Mouse (Mus musculus): Measurements from ENCODE around the gene Zc3h12a. TPM values are rescaled to one million over a fixed set of nuclear protein-coding genes. Genes with fewer than 3 reads are reported as not detected.

Zc3h12a gene
- polyA plus RNA-seq, 1 experiment from 2014 or later: 0.14 TPM

DNA sequence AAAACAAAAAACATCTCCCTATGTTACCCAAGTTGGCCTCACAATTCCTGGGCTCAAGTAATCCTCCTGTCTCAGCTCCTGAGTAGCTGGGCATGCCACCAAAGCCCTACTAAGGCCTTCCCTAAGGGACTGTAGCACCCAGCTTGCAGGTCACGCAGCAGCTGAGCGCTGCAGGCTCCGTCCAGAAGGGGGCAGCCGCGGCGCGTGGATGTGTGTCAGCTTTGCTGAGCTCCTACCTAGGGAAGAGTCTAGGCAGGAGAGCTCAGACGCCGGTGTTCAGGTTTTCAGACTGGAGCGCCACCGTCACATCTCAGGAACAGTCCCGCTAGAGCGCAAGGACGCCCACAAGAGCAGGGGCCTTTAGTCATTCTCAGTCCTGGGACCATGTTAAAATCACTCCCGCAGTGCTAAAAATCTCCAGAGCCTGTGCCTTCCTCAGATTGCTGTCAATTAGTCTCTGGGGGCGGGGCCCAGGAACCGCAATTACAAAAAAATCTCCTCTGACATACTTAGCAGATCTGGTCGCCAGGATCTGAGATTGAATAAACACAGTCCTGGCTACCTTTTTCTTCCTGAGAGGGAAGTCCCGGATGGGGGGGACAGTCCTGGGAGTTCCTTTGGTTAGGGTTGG is 32.8 kb upstream of the Zc3h12a start:
- H3K9ac ChIP-seq (replicated peaks): no peak overlapping the region
- H3K27me3 ChIP-seq: peaks cover 6% of the 10 kb centered on the region; the same call in 1 of the 2 replicates
- peak overlapping the region; percentile 38 for H3K4me2 ChIP-seq (replicated peaks)
- H3K27ac ChIP-seq (replicated peaks): no peak overlapping the region
- H3K36me3 ChIP-seq: no peaks in the 10 kb centered on the region
- H3K9me3 ChIP-seq: no peaks in the 10 kb centered on the region
- peak overlapping the region; percentile 8; the same call in 1 of the 2 replicates for H3K4me3 ChIP-seq
- ATAC-seq (replicated peaks): peak; percentile 69
- H3K4me1 ChIP-seq: peaks cover 18% of the 10 kb centered on the region
- WGBS: 8% methylated on average over 19 of the region's 19 CpGs

DNA sequence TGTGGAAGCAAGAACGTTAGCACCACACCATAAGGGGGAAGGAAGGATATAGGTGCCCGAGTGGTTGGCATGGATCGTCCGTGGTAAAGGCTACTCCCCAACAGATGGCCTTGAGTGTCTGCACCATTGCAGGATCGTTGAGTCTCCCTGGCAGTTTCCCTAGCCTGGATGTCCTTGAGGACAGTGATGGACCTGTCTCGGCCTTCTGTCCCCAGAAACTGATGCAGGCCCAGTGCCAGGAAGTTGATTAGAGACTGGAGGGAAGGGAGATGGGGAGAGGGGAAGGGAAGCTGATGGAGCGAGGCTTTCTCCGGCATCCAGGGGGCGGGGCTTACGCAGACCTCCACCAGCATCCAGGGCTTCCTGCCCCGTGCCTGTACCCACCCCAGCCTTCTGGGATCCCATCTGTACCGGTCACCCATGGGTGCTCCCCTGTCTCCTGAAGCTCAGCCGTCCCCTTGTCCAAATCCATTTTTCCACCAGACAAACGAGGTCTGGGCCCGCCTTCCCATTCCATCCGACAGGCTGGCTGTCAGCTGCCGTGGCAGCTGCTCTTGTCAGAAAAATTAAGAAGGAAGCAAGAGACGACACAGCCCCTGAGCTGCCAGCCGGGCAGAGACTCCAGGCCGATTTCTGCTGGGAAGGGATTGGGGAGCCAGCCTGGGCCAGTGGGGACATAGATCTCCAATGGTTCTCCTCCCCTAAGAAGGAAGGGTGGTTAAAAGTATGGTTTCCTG is 31.1 kb upstream of the Zc3h12a start:
- peak overlapping the region; percentile 77 for H3K27ac ChIP-seq (replicated peaks)
- H3K4me1 ChIP-seq: peaks cover 18% of the 10 kb centered on the region
- no peaks in the 10 kb centered on the region for H3K36me3 ChIP-seq
- peak; percentile 41 for ATAC-seq (replicated peaks)
- no peak overlapping the region for H3K9ac ChIP-seq (replicated peaks)
- no peak overlapping the region for H3K4me3 ChIP-seq
- H3K9me3 ChIP-seq: no peaks in the 10 kb centered on the region
- peaks cover 6% of the 10 kb centered on the region; the same call in 1 of the 2 replicates for H3K27me3 ChIP-seq
- WGBS: 48% methylated on average over 20 of the region's 20 CpGs
- no peak overlapping the region; the same call in 1 of the 2 replicates for H3K4me2 ChIP-seq (replicated peaks)

- Histone ChIP-seq H3K9ac (replicated peaks) (no peak overlapping the region), H3K27ac (replicated peaks) (peak overlapping the region; percentile 77), H3K27me3 (peaks cover 6% of the 10 kb centered on the region; the same call in 1 of the 2 replicates), H3K4me1 (peaks cover 18% of the 10 kb centered on the region), H3K4me2 (replicated peaks) (no peak overlapping the region), H3K4me3 (no peak overlapping the region), H3K9me3 (no peaks in the 10 kb centered on the region), H3K36me3 (no peaks in the 10 kb centered on the region)
- ATAC-seq (replicated peaks): no peak
- WGBS: 86% methylated on average over 2 of the region's 2 CpGs
These were observed 30.4 kb upstream of the Zc3h12a start for GRCm38 (mm10) chr4:125158081-125158480.

DNA sequence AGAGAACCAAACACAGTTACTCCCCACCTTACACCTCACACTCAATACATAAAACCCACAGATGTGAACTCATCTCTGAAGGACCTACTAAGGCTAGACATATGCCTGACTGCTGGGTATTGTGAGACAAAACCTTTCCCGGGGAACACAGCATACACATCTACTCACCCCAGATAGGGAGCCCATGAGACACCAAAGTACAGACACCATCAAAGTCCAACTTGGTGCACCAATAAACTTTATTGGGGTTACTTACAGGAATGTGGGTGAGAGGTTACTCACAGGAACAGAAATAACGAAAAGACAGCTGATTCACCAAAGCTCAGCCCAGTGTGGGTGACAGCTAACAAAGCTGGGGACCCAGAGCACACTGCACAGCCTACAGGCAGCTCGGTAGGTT is 29.7 kb upstream of the Zc3h12a start:
- Histone ChIP-seq H3K27me3 (peaks cover 4% of the 10 kb centered on the region; the same call in 1 of the 2 replicates), H3K9me3 (no peaks in the 10 kb centered on the region), H3K4me3 (no peak overlapping the region), H3K9ac (replicated peaks) (no peak overlapping the region), H3K36me3 (no peaks in the 10 kb centered on the region), H3K4me1 (peaks cover 18% of the 10 kb centered on the region), H3K4me2 (replicated peaks) (no peak overlapping the region), H3K27ac (replicated peaks) (no peak overlapping the region)
- 87% methylated on average over 3 of the region's 3 CpGs for WGBS
- ATAC-seq (replicated peaks): no peak

- no peaks in the 10 kb centered on the region for H3K9me3 ChIP-seq
- H3K36me3 ChIP-seq: no peaks in the 10 kb centered on the region
- no peak overlapping the region for H3K4me2 ChIP-seq (replicated peaks)
- no peak overlapping the region for H3K27ac ChIP-seq (replicated peaks)
- H3K4me3 ChIP-seq: no peak overlapping the region
- ATAC-seq (replicated peaks): no peak
- peaks cover 15% of the 10 kb centered on the region for H3K4me1 ChIP-seq
- no peaks in the 10 kb centered on the region for H3K27me3 ChIP-seq
- WGBS: 87% methylated on average over 5 of the region's 5 CpGs
- no peak overlapping the region for H3K9ac ChIP-seq (replicated peaks)
These were observed 28.0 kb upstream of the Zc3h12a start for GRCm38 (mm10) chr4:125155646-125156045.

DNA sequence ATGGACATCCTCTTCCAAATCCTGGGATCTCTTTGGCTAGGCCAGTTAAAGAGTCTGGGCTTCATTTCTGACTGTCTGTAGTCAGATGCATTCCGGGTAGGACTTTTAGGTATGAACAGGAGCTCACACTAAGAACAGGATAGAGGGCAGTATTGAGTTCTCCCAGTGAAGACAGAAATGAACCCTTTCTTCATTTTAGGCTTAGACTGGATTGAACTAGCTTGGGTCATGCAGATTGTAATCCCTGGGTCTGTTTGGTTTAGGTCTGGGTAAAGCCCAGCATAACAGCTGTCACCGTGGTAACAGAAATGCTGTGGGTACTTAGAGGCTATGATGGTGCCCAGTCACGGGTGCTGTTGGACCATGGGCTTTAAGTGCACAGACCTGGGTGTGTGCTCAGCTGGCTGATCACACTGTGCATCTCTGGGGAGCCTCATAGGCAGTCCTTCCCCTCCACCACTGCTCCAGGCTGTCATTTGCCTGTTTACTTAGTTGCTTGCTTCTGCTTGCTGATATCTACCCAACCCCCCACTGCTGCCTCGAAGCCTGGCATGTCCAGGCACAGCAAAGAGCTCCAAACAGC is 26.1 kb upstream of the Zc3h12a start:
- Histone ChIP-seq H3K27ac (replicated peaks) (no peak overlapping the region), H3K4me1 (peaks cover 9% of the 10 kb centered on the region), H3K36me3 (no peaks in the 10 kb centered on the region), H3K9ac (replicated peaks) (no peak overlapping the region), H3K4me2 (replicated peaks) (no peak overlapping the region), H3K9me3 (no peaks in the 10 kb centered on the region), H3K27me3 (no peaks in the 10 kb centered on the region), H3K4me3 (no peak overlapping the region)
- ATAC-seq (replicated peaks): no peak
- WGBS: 67% methylated on average over 4 of the region's 4 CpGs

DNA sequence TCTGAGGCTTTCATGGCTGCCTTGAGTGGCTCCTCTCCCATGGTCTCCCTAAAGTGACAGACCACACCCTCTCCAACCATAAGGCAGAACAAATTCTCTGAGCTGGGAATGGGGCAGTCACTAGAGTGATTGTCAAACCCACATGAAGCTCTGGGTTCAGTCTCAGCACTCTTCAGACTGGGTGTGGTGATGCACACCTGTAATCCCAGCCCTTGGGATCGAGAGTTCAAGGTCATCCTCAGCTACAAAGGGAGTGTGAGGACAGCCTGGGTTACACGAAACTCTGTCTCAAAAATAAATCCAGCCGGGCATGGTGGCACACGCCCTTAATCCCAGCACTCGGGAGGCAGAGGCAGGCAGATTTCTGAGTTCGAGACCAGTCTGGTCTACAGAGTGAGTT is 24.8 kb upstream of the Zc3h12a start:
- no peaks in the 10 kb centered on the region for H3K27me3 ChIP-seq
- H3K36me3 ChIP-seq: no peaks in the 10 kb centered on the region
- no peak overlapping the region for H3K9ac ChIP-seq (replicated peaks)
- no peak overlapping the region for H3K4me2 ChIP-seq (replicated peaks)
- 91% methylated on average over 6 of the region's 6 CpGs for WGBS
- H3K4me3 ChIP-seq: no peak overlapping the region
- 0 out of 2 replicates have a peak, but pooled peaks cover 5% of the 10 kb centered on the region for H3K4me1 ChIP-seq
- no peaks in the 10 kb centered on the region for H3K9me3 ChIP-seq
- H3K27ac ChIP-seq (replicated peaks): no peak overlapping the region
- ATAC-seq (replicated peaks): no peak

GRCm38 (mm10) chr4:125149460-125149859 is 21.8 kb upstream of the Zc3h12a start:
- no peaks in the 10 kb centered on the region for H3K27me3 ChIP-seq
- no peak overlapping the region for H3K27ac ChIP-seq (replicated peaks)
- no peak for ATAC-seq (replicated peaks)
- no peak overlapping the region for H3K9ac ChIP-seq (replicated peaks)
- WGBS: 36% methylated on average over 5 of the region's 5 CpGs
- no peaks in the 10 kb centered on the region for H3K9me3 ChIP-seq
- H3K4me3 ChIP-seq: no peak overlapping the region
- no peaks in the 10 kb centered on the region for H3K36me3 ChIP-seq
- H3K4me1 ChIP-seq: peaks cover 11% of the 10 kb centered on the region; the same call in 1 of the 2 replicates
- H3K4me2 ChIP-seq (replicated peaks): no peak overlapping the region

DNA sequence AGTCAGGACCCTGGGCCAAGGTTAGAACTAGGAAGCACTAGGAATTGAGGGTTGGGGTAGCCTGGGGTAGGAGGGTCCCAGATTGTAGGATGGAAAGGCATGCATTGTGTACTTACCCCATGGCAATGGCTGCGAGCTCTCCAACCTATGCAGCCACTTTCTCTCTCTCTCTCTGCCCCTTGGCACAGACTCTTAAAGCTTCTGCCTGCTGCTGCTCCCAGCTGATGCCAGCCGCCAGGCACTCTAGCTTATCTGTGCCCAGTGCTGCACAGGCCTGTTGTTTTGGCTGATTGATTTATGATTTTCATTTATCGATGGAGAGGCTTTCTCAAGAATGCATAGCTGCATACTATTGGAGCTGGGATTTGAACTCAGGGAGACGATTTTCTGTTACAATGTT is 20.3 kb upstream of the Zc3h12a start:
- no peak overlapping the region for H3K4me2 ChIP-seq (replicated peaks)
- ATAC-seq (replicated peaks): no peak
- no peaks in the 10 kb centered on the region for H3K27me3 ChIP-seq
- H3K9me3 ChIP-seq: no peaks in the 10 kb centered on the region
- peaks cover 11% of the 10 kb centered on the region; the same call in 1 of the 2 replicates for H3K4me1 ChIP-seq
- H3K4me3 ChIP-seq: no peak overlapping the region
- no peaks in the 10 kb centered on the region for H3K36me3 ChIP-seq
- H3K27ac ChIP-seq (replicated peaks): no peak overlapping the region
- no peak overlapping the region for H3K9ac ChIP-seq (replicated peaks)
- WGBS: 89% methylated on average over 4 of the region's 4 CpGs

- WGBS: 30% methylated on average over 10 of the region's 10 CpGs
- H3K4me3 ChIP-seq: no peak overlapping the region
- no peaks in the 10 kb centered on the region for H3K27me3 ChIP-seq
- H3K4me2 ChIP-seq (replicated peaks): no peak overlapping the region
- no peak overlapping the region for H3K27ac ChIP-seq (replicated peaks)
- H3K4me1 ChIP-seq: peaks cover 11% of the 10 kb centered on the region; the same call in 1 of the 2 replicates
- ATAC-seq (replicated peaks): no peak
- no peak overlapping the region for H3K9ac ChIP-seq (replicated peaks)
- H3K36me3 ChIP-seq: no peaks in the 10 kb centered on the region
- H3K9me3 ChIP-seq: no peaks in the 10 kb centered on the region
These were observed 17.6 kb upstream of the Zc3h12a start for GRCm38 (mm10) chr4:125145213-125145612.

- 3% methylated on average over 7 of the region's 7 CpGs for WGBS
These were observed 17.0 kb upstream of the Zc3h12a start for GRCm38 (mm10) chr4:125144627-125145026.

DNA sequence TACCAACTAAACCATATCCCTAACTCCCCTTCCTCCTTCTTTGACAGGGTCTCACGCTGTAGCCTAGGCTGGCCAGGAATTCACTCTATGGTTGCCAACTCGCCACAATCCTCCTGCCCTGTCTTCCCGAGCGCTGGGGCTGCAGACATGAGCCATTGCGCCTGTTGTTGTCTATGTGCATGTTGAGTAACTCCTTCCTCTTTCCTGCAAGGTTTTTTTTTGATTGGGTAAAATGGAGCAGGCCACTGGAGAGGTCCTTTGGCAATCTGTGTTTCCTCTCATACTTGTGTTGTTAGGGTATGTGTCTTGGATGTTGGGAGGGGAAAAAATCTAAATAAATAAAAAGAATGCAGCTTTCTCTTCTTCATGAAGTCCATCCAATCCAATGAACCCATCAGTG is 16.6 kb upstream of the Zc3h12a start:
- H3K27ac ChIP-seq (replicated peaks): no peak overlapping the region
- H3K4me2 ChIP-seq (replicated peaks): no peak overlapping the region
- H3K36me3 ChIP-seq: no peaks in the 10 kb centered on the region
- H3K4me1 ChIP-seq: peaks cover 6% of the 10 kb centered on the region; the same call in 1 of the 2 replicates
- no peaks in the 10 kb centered on the region for H3K27me3 ChIP-seq
- no peak for ATAC-seq (replicated peaks)
- no peak overlapping the region for H3K9ac ChIP-seq (replicated peaks)
- no peaks in the 10 kb centered on the region for H3K9me3 ChIP-seq
- H3K4me3 ChIP-seq: no peak overlapping the region
- 66% methylated on average over 5 of the region's 5 CpGs for WGBS

More at GRCm38 (mm10) chr4:125144627-125145026, 17.0 kb upstream of the Zc3h12a start:
- Histone ChIP-seq H3K4me1 (peaks cover 10% of the 10 kb centered on the region; the same call in 1 of the 2 replicates), H3K9ac (replicated peaks) (no peak overlapping the region), H3K9me3 (no peaks in the 10 kb centered on the region), H3K27me3 (no peaks in the 10 kb centered on the region), H3K36me3 (no peaks in the 10 kb centered on the region), H3K4me2 (replicated peaks) (no peak overlapping the region), H3K27ac (replicated peaks) (no peak overlapping the region), H3K4me3 (no peak overlapping the region)
- no peak for ATAC-seq (replicated peaks)
